Mouse (Mus musculus): ENCODE data around the gene Zfp446.
"Not testable (repeated sequence)": the region's sequence is repeated elsewhere in the genome, so short reads cannot be mapped to it uniquely, and the experiment has no call there.

The Zfp446 gene

DNA sequence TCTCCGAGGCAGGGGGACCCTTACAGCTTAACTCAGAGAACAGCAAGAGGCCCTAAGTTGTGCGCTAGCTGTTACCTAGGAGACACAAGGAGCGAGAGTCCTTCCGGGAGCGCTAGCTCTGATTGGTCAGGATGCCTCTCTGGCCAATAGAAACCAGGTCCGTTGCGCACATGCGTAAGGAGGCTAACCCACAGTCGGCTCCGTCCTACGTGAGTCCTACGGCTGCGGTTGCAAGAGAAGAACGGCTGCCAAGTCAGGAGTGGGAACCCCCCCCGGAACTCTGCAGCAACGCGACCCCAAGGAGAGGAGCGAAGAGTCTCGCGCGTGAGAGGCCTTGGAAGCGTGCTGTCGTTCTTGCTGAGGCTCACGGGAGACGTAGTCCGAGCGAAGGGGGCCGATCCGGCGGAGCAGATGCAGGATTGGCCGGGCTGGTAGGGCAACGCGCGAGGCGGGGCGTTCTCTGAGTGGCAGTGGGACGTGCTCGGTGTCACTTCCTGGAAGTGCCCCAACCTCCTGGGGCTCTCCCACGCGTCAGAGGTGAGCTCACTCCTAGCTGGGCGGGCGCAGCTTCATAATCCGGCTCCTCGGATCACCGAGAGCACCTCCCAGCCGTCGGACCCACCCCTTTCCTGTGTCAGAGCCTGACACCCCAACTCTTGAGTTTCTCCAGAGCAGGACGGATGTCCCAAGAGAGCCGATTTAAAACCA lies at the start of gene Zfp446:
Gene Zfp446 (plus strand): TSS at position 167 of the 708 bp plus-strand sequence.
- DNase-seq (ENCODE audit: low read depth, low spot score), result peak; percentile 96

DNA sequence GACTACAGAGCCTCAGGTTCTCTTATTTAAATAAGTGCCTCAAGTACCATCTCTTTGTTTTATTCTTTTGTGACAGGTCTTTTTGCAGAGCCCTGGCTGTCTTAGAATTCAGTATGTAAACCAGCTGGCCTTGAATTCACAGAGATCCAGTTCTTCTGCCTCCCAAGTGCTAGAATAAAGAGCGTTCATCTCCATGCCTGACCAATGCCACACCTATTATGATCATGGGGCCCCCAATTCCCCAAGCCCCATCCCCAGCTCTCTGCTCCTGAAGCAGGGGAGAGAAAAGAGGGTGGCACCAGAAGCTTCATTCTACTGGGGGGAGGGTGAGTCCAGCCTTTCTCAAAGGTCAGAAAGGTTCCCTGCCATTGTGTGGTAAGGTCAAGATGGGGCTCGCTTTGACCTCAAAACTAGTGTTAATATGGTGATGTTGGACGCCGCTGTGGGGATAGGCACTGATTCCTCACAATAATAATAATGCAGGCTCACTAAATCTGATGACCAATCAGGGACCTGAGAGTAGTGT lies 44.0 kb upstream of the Zfp446 start:
- peak; percentile 55 for DNase-seq (ENCODE audit: low read depth, low spot score)

DNA sequence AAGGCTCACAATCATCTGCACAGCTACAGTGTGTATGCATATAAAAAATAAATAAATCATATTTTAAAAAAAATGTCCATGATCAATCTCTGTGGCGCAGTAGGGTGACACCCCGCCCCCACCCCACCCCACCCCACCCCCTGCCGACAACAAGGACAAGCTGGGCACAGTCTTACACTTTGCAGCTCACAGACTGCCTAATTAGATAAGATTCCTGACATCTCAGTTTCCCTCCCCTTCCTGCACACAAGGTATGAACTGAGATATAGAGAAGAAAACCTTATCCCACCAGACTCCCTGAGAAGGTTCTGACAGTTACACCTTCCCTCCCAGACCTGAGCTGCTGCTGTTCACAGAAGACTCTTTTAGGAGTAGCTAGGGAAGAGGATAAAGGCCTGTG lies 42.8 kb upstream of the Zfp446 start:
- no peak for DNase-seq (ENCODE audit: low read depth, low spot score)

DNA sequence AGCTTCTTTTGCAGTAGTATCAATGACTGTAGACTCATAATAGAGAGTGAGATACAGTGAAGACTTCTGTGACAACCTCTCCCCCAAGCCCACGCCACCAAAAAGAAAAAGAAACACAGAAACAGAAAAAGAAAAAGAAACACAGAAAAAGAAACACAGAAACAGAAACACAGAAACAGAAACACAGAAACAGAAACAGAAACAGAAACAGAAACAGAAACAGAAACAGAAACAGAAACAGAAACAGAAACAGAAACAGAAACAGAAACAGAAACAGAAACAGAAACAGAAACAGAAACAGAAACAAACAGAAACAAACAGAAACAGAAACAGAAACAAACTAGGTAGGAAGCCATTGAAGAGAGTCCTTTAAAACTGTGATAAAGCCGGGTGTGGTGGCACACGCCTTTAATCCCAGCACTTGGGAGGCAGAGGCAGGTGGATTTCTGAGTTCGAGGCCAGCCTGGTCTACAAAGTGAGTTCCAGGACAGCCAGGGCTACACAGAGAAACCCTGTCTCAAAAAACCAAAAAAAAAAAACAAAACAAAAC lies 40.3 kb upstream of the Zfp446 start:
- DNase-seq (ENCODE audit: low read depth, low spot score), result not testable (repeated sequence)

DNA sequence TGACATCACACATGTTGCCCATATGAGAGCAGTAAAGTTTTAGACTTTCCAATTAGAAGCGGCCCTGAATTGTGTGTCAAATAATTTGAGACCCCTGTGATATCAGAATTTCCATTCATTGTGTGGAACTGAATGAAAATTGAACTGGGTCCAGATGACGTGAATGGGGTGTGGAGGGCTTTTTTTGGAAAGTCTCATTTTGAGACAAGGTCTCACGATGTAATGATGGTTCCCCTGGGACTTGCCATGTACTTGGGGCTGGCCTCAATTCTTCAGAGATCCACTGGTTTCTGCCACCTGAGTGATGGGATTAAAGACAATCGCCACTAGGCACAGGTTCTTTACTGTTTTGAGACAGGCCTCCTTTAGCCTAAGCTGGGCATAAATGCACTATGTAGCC lies 37.0 kb upstream of the Zfp446 start:
- no peak for DNase-seq (ENCODE audit: low read depth, low spot score)

DNA sequence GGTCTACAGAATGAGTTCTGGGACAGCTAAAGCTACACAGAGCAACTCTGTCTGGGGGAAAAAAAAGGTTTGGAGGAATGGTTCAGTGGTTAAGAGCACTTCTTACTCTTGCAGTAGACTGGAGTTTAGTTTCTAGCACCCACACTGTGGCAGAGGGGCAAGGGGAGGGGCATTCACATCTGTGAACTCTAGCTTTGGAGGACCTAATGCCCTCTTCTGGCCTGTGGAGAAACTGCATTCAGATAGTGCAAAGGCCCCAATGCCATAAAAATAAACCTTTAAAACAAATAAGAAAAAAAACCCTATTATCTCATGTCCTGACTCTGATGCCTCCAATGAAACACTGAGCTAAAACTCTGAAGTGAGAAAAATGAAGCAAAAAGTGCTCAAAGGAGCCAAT lies 34.2 kb upstream of the Zfp446 start:
- DNase-seq (ENCODE audit: low read depth, low spot score), result peak; percentile 71

DNA sequence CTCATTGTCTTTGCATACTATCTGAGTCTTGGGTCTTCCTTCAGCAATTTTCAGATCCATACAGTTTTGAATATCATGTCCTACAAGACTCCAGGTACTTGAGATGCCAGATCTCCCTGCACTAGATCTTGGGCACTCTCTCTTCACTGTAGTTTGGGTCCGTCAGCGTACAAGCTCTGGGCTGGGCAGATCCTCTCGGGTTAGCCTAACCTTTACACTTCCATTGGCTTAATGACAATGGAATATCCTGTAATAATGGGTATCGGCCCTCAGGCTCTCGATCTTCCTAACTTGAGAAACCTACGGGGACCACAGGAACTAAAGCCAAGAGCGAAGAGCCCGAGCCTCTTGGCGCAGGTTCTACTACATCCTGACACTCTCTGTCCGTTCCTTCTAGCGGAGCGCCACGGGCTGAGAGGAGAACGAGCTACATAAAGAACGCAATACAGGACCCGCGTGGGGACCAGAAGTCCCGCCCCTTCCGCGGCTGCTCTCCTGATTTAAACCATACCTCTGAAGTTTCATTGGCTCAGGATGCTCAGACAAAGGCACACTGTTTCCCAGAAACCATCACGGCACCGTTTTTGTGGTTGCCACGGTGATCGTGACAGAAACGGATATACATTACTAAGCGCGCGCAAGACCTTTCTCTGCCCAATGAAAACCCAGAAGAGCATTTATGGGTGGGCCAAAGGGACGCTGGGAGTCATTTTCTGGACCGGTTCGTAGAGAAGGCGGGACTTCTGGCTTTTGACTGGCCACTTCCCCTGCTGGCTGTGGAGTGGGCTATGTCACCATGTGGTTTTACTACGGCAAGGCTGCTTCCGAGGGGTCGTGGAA lies 28.4 kb upstream of the Zfp446 start:
- peak; percentile 99 for DNase-seq (ENCODE audit: low read depth, low spot score)

DNA sequence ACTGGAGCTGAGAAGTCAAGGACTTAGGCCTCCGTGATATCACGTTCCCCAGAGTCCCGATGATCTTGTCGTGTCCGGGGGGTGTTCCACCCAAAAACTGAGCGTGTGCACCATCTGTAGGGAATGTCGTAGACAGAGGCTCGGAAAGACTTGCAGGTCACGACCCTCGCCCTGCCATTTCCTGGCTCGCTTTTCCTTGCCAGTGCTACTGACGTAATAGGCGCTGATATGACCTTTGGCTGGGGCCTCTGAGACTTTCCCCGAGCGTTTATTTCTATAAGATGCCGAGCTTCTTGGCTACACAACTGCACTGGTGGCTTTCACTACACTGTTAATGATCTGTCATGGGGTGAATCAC lies 27.8 kb upstream of the Zfp446 start:
- DNase-seq (ENCODE audit: low read depth, low spot score), result no peak

DNA sequence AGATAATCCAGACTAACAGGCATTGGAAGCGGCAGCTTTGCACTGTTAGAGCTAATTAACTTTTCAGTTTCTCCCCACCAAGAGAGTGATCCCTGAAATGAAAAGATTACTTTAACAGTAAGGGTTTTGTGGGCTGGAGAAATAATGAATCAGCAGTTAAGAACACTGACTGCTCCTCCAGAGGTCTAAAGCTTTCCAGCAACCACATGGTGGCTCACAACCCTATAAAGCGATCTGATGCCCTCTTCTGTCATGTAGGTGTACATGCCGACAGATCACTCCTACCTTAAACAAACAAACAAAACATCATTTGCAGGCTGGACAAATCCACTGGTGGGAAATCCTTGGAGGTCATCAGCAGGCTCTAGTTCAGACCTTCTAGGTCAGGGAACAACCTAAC lies 22.8 kb upstream of the Zfp446 start:
- peak; percentile 74 for DNase-seq (ENCODE audit: low read depth, low spot score)

DNA sequence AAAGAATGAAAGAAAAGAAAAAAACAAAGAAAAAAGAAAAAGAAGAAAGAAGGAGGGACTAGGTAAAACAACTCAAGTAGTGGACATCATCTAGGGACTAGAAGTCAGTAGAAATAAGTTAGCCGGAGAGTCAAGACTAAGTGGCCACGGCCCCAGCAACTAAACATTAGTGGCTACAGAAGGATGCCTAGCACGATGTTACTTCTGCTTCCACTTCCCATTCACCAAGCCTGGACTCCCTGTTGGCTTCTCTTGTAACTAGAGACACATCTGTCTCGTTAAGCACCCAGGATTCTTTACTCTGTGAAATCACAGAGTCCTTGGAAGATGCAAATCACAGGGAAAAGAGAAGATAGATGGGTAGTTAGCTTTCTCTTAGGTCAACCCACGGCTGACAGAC lies 20.1 kb upstream of the Zfp446 start:
- no peak for DNase-seq (ENCODE audit: low read depth, low spot score)

DNA sequence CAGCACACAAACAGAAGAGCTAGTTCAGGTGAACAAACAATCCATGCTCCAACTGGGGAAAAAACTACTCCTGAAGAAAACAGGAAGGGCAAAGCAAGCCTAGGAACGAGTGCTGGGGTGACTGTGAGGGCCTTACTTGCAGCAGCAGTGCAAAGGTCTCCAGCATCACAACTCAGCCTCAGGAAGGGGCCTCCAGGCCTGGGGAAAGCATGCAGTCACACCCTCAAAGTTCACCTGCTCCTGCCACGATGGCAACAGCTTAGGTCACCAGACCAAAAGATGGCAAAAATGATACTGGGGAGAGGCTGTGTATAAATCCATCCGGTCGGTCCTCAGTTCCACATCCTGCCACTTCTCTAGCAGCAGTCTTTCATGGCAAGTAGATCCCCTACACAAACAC lies 18.7 kb upstream of the Zfp446 start:
- DNase-seq (ENCODE audit: low read depth, low spot score), result no peak

DNA sequence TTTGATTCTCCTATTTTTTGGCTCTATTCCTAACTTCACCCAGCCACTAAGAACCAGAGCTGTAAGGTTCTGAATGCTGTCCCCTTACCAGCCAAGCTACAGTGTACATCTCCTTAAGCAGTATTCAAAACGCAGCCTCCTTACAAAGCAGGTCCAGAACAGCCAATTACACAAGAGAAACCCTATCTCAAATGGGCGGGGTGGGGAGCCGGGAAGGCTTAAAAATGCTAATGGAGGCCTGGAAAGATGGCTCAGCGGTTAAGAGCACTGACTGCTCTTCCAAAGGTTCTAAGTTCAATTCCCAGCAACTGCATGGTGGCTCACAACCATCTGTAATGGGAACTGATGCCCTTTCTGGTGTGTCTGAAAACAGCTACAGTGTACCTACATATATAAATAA lies 17.9 kb upstream of the Zfp446 start:
- DNase-seq (ENCODE audit: low read depth, low spot score), result peak; percentile 76

DNA sequence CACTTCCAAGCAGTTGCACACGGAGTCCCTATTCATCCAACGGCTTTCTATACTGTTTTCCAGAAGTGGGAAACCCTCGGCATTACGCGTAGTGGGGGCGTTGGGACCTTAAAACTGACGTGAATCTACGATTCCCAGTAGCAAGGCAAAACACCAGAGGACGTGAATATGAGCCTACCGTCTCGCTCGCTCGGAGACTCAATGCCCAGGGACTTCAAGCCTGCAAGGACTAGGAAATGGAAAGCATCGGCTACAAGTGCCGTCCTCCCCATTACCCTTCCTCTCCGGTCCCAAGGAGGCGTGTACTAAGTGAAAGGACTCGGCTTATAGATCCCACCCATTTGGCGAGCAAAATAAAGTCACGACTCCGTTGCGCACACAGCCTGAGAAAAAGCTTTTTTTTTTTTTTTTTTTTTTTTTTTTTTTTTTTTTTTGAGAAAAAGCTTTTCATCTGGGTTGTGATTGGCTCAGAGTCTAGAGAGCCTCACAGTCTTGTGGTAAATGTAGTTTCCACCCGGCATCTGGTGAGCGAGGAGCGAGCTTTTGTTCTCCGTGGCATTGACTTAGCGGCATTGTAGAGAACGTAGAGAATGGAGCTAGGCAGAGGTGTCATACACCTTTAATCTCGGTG lies 16.0 kb upstream of the Zfp446 start:
- DNase-seq (ENCODE audit: low read depth, low spot score), result peak; percentile 92

DNA sequence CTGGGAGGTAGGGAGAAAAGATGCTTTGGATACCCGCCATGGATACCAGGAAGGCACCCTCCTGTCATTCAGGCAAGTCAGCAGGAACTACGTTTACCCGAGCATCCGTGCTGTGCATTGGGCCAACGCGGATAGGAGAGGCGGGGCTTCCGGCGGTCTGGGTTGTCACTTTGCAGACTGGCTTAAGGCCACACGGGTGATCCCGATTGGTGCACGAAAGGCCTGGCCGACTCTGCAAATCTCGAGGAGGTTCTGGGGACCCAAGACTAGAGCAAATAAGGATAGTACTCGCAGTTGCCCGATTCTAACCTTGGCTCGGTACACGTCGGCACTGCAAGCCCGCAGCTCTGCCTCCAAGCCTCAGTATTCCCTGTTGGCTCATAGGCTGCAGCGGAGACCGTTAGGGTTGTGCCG lies 12.0 kb upstream of the Zfp446 start, which contains the start of gene Zfp324:
Gene Zfp324 (plus strand): TSS at position 161 of the 414 bp plus-strand sequence.
- peak; percentile 90 for DNase-seq (ENCODE audit: low read depth, low spot score)

DNA sequence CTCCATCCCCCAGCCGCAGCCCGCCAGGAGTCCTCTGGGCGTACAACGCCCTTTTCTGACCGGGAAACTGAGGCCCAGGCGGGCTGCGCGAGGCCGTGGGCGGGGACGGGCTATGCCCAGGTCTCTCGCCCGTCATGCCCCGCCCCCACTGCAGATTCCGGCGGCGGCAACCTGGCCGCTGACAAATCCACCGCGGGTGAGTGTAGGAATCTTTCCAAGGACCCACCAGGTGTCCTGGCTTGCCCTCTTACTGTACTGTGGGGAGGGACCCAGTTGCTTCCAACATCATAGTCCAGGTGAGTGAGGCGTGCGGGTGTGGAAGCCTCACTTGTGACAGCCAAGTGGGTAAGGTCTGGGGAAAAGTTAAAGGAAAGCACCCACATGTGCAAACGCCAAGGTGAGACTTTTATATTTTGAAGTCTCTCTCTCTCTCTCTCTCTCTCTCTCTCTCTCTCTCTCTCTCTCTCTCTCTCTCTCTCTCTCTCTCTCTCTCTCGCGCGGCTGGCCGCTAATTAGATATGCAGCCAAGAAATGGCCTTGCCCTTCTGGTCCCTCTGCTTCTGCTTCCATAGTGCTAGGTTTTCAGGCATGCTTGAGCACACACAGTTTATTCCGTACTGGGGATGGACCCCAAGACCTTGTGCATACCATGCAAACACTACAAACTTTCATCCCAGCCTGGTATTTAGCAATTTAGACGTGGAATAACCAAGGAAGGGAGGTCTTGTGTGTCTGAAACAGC lies 11.4 kb upstream of the Zfp446 start:
- peak; percentile 33 for DNase-seq (ENCODE audit: low read depth, low spot score)

DNA sequence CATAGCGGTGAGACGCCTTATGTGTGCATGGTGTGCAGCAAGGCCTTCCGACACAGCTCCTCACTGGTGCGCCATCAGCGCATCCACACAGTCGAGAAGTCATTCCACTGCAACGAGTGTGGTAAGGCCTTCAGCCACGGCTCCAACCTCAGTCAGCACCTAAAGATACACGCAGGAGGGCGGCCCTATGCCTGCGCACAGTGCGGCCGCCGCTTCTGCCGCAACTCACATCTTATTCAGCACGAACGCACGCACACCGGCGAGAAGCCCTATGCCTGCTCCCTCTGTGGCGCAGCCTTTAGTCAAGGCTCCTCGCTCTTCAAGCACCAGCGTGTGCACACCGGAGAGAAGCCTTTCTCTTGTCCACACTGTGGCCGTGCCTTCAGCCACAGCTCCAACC lies 6.7 kb upstream of the Zfp446 start:
- DNase-seq (ENCODE audit: low read depth, low spot score), result peak; percentile 53

DNA sequence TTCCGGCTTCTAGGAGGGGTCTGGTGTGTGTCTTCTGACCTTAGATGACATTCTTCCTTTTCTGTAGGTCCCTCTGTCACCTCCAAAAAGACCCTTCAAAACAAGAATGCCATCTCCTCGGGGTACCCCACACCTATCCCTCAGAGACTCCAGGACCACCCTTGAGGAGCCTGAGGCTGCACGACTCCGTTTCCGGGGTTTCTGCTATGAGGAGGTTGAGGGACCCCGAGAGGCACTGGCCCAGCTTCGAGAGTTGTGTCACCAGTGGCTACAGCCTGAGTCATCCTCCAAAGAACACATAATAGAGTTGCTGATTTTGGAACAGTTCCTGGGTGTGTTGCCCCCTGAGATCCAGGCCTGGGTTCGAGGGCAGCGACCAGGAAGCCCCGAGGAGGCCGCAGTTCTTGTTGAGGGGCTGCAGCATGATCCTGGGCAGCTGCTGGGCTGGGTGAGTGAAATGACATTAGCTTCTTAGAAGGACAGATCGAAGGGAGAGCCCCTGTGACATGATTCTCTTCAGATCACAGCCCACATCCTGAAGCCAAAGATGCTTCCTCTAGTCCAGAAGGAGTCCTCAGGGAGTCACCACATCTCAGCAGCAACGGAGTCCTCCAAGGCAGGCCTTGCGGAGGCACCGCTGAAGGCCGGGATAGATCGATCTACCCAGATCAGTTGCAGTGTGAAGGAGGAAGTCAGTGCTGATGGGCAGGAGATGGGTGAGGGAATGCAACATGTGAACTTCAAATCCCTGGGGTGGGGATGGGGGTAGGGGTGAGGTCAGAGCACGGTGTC lies 1.5 kb downstream of the Zfp446 start:
- DNase-seq (ENCODE audit: low read depth, low spot score), result no peak

DNA sequence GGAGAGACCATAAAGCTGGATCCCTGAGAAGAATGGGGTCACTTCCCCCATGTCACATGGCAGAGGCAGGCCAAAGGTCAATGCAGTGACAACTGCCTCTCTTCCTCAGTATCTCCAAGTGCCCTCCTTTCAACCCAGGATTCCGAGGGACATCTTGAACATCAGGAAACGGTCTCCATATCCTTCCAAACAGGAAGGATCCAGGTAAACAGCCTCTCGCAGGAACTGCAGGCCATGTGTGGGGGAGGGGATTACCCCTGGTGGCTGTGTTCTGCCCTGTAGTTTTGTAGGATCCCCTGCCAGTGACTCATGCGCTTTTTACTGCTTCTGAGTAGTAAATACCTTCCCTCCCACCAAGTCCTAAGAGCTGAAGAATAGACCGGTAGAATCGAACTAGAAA lies 2.1 kb downstream of the Zfp446 start:
- DNase-seq (ENCODE audit: low read depth, low spot score), result peak; percentile 48

DNA sequence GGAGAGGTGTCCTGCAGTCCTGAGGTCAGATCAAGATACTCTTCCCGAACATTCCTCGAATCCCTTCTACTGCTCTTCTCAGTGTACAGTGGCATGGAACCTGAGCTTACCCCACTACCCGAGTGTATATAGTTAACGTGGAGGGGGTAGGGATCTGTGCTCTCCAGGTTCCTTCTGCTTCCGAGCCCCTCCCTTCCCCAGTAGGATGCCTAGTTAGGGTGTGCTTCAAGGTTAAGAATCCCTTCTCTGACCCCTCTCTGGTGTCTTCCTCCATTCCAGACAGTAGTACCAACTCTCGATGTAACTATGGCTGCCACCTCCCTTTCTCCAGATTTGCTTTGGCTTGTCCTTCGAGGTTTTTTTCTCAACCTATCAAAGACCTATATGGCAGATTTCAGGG lies 2.6 kb downstream of the Zfp446 start:
- peak; percentile 51 for DNase-seq (ENCODE audit: low read depth, low spot score)

DNA sequence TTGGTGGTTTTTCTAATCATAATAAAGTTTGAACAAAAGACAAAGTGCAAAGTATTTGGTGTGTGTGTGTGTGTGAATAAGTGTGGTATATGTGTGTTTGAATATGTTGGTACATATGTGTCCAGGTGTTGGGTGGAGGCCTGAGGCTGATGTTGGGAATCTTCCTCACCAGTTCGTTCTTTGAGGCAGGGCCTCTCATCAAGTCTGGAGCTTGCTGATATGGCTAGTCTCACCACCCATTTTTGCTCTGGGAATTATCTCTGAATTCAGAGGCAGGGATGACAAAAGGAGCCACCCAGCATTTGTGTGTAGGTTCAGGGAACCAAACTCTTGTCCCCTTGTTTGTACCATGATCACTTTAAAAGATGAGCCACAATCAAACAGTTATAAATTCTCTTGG lies 8.1 kb downstream of the Zfp446 start:
- DNase-seq (ENCODE audit: low read depth, low spot score), result no peak

DNA sequence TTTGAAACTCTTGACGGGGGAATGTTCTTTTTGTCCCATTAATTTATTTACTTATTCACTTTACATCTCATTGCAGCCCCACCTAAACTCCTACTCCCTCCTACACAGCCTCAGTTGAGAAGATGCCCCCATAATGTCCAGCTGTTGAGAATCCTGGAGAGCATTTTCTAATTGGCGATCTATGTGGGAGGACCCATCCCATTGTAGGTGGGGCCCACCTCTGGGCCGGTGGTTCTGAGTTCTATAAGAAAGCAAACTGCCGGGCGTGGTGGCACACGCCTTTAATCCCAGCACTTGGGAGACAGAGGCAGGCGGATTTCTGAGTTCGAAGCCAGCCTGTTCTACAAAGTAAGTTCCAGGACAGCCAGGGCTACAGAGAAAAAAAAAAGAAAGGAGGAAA lies 9.3 kb downstream of the Zfp446 start:
- DNase-seq (ENCODE audit: low read depth, low spot score), result peak; percentile 61
